Mouse (Mus musculus) cerebellum, adult 9-10 months (tissue): ENCODE measurements around the gene Sardh.
A peak's percentile ranks its signal among the peaks of the same experiment; 100 is the strongest.

Source experiments
- DNase-seq: peaks from one replicate; pipeline ENCODE4 v3.0.0; 2022

Sardh gene

DNA sequence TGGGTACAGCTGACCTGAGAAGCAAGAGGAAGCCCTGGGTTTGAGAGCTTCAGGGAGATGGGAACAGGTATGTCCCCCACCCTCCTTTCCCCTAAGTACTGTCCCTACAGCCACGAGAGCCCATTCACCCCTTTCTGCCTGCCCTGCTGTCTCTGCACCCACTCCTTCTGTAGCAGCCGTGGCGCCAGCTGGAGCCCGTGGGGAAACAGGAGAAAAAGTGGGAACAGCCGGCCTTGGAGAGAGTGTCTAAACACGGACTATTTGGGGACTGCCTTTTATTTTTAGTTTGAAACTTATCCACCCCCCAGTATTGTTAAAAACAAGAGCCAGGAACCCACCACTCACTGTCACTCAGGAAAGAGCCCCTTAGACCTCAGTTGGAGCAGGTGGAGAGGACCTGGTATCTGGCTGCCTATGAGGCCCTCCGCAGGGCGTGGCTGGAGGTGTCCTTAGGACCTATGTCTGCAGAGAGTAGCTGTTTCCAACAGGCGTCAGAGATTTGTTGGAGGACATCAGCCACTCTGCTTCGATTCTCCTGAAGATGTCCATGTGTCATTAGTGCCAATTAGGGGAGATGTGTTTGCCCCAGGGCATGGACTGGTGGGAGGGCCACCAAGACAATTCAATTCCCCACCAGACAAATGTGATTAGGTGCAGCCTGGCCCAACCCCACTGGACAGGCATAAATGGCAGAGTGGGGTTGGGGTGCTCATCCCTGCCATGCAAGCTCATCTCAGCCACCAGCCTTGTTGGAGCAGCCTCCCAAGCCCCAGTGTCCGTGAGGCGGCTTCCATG is 83.1 kb downstream of the Sardh start, which contains the start of gene Dbh:
Gene Dbh (plus strand): TSS at position 438 of the 795 bp plus-strand sequence.
- DNase-seq: no peak

GRCm38 (mm10) chr2:27163851-27164250 is 84.3 kb downstream of the Sardh start:
- no peak for DNase-seq

DNA sequence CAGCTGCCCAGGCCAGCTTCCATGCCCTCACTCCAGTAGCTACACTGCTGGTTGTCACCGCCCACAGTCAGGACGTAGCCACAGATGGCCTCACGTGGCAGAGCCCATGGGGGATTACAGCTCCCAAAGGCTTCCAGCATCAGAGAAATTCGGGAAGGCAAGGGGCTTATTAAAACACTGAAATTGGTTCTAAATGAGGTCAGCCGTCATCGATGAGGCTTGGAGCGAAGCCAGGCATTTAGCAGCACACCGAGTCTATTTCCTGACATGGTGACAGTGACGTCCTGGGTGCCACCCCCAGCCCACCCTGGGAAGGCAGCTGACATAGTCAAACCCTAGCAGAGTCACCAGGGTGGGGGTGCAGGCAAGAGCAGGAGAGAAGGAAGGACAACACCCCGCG is 85.5 kb downstream of the Sardh start:
- DNase-seq: no peak

DNA sequence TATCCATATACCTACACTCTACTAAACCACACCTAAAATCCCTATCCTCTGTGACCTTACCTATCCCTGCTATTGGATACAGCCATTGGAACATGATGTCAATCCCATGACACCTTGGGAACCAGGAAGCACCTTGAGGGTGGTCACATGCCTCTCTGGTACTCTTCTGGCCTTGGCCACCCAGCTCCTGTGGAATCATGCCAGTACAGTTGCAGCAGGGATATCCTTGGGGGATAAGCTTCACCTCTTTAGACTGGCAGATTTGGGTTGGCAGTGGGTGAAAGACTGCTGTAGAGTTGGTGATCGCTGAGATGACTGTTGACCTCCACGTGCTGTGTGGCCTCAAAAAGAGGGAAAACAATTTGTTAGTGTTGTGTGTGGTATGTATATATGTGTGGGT is 86.6 kb downstream of the Sardh start:
- no peak for DNase-seq

DNA sequence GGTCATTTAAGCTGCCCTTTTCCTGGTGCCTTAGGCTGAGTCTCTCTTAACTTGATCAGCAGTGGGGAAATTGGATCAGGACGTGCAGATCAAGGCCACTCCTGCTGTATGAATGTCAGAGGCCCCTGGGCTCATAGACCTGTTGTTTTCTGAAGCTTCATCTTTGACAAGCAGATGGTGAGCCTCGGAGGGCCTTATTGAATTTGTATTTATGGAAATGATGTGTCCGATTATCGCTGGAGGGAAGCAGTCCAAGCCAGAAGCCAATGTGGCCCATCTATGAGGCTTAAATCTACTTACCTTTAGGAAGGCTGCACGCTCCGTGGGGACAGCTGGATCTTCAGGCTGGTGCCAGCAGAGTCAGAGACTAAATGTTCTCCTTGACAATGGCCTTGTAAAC is 91.5 kb downstream of the Sardh start:
- no peak for DNase-seq

GRCm38 (mm10) chr2:27154466-27155185 is 93.5 kb downstream of the Sardh start:
- DNase-seq: no peak

DNA sequence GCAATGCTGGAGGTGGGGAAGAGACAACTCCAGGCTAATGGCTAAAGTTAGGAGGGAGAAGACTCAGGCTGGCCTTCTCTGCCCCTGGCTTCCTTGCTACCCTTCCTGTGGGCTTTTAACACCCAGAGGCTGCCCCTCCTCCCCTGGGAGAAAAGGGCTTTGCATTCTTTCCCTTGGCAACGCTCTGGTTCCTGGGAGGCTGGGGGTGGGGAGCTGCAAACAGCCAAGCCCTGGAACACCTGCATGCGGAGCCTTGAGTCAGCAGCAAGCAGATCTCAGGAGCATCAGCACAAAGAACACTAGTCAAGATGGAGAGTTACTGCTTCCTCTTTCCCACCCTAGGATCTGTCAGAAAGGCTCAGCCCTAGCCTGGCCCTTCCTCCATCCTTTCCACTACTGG is 98.7 kb downstream of the Sardh start:
- DNase-seq: no peak

DNA sequence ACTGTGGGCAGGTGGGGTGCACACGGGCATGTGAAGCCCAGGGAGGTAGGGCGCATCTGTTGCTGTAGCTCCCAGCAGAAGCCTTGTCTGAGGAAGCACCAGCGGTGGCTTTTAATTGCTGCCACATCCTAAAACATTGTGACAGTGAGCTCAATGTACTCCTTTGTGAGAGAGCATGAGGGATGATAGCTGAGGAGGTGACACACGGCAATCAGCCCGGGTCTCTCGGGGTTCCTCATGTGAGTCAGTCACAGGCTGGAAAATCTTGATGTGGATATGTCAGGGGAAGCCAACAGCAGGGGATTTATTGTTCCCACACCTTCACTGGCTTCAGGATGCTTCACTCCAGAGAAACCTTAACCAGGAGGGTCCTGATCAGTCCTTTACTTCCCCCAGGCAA is 101.3 kb downstream of the Sardh start:
- DNase-seq: no peak

DNA sequence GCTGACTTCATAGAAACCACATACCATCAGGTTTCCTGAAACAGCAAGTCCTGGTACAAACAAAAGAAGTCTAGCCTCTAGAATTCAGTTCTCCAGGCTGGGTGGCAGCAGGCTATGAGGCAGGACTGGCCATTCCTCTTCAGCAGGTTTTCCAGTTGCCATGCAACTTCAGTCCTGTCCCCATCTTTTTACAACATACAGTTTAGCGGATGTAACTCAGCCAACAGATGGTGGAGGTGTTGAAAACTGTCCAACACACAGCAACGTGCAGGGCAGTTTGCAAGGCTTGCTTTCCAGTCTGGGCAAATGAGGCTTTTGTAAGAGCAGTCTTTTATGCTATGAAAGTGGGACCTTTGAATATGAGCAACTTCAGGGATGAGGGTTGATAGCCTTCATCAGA is 103.2 kb downstream of the Sardh start:
- no peak for DNase-seq

GRCm38 (mm10) chr2:27141950-27142693 is 106.0 kb downstream of the Sardh start, which contains the start of gene Fam163b:
Gene Fam163b, minus strand, starts transcription at chr2:27142491.
- peak; percentile 40 for DNase-seq
